Mouse (Mus musculus) liver, postnatal 0 days (tissue): ENCODE data around the gene Lrrc4. TPM values are rescaled to one million over a fixed set of nuclear protein-coding genes. Genes with fewer than 3 reads are reported as not detected.
A peak's percentile ranks its signal among the peaks of the same experiment; 100 is the strongest.

ENCODE experiments used
- ATAC-seq: fragments of 200-750 bp; cut with Nextera tagmentation; 2 replicates; pipeline ENCODE4 v1.8.0; 2017; ENCODE audit warnings: mild to moderate bottlenecking, moderate library complexity
- DNase-seq: peaks from one replicate; pipeline ENCODE4 v3.0.0-alpha.2; 2016
- H3K27ac ChIP-seq: fragments of 300-500 bp; sonication (generic); 2 replicates; pipeline ENCODE4 v1.5.1; 2014; ENCODE audit warnings: antibody characterized with exemption, moderate library complexity, mild to moderate bottlenecking, low read depth
- H3K27me3 ChIP-seq: fragments of 300-500 bp; sonication (generic); 2 replicates; pipeline ENCODE4 v1.6.1; 2014; ENCODE audit warnings: low read length, control low read depth, mixed read lengths; ENCODE audit not compliant: insufficient read depth
- H3K36me3 ChIP-seq: fragments of 300-500 bp; sonication (generic); replicated peaks from 2 replicates; pipeline ENCODE4 v1.6.1; 2014; ENCODE audit warnings: mild to moderate bottlenecking, control low read depth, low read length, moderate library complexity, mixed read lengths; ENCODE audit not compliant: insufficient read depth
- H3K4me1 ChIP-seq: fragments of 300-500 bp; sonication (generic); 2 replicates; pipeline ENCODE4 v1.6.1; 2014; ENCODE audit warnings: antibody characterized with exemption, mild to moderate bottlenecking, control low read depth; ENCODE audit not compliant: insufficient read depth
- H3K4me2 ChIP-seq: fragments of 300-500 bp; sonication (generic); 2 replicates; pipeline ENCODE4 v1.6.1; 2014; ENCODE audit warnings: low read depth, mild to moderate bottlenecking, low read length, moderate library complexity, mixed read lengths
- H3K4me3 ChIP-seq: fragments of 300-500 bp; sonication (generic); 2 replicates; pipeline ENCODE4 v1.5.1; 2014; ENCODE audit warnings: low read depth, low read length
- H3K9ac ChIP-seq: fragments of 300-500 bp; sonication (generic); replicated peaks from 2 replicates; pipeline ENCODE4 v1.6.1; 2014; ENCODE audit warnings: mild to moderate bottlenecking, moderate library complexity
- H3K9me3 ChIP-seq: fragments of 300-500 bp; sonication (generic); 2 replicates; pipeline ENCODE4 v1.6.1; 2016; ENCODE audit warnings: mild to moderate bottlenecking, control low read depth, low read length, mixed read lengths
- CTCF ChIP-seq: sonication (generic); IDR thresholded peaks from 2 replicates; pipeline ENCODE4 v1.5.1; 2016; ENCODE audit warnings: antibody characterized with exemption, low read depth
- EP300 ChIP-seq: IDR thresholded peaks from 2 replicates; pipeline ENCODE4 v1.6.1; 2016; ENCODE audit warnings: antibody characterized with exemption, low read depth, mild to moderate bottlenecking
- WGBS: fragments of 180-500 bp; shearing (Covaris S2); extraction: QIAGEN DNeasy Blood & Tissue Kit; methylation state at CpG from one replicate; pipeline ENCODE4 v1.1.7; 2014; ENCODE audit not compliant: insufficient replicate concordance; 5-methylcytosine and 5-hydroxymethylcytosine counted together
- polyA plus RNA-seq: library from polyadenylated mRNA; unstranded; fragments of >200 nt; fragmentation: Nextera tagmentation; extraction: Ambion mirVana; gene quantifications from 2 replicates; pipeline ENCODE4 v1.2.1, GENCODE M21; 2015

The Lrrc4 gene
- polyA plus RNA-seq, 1 experiment from 2014 or later: 0.08 TPM

- no peak overlapping the region for H3K27ac ChIP-seq
- H3K4me1 ChIP-seq: peaks cover 14% of the 10 kb centered on the region
- ATAC-seq: peak; percentile 22; the same call in 1 of the 2 replicates
- TF ChIP-seq EP300: no peak
- no peak for TF ChIP-seq CTCF
- H3K27me3 ChIP-seq: no peaks in the 10 kb centered on the region
- no peak overlapping the region for H3K4me2 ChIP-seq
- H3K9me3 ChIP-seq: no peaks in the 10 kb centered on the region
- H3K9ac ChIP-seq: no peak overlapping the region
- H3K4me3 ChIP-seq: no peak overlapping the region
- peaks cover 10% of the 10 kb centered on the region; the same call in 1 of the 2 replicates for H3K36me3 ChIP-seq
- 40% methylated on average over 6 of the region's 6 CpGs for WGBS
- DNase-seq: no peak
Measured at GRCm38 (mm10) chr6:28704612-28705011, 126.9 kb downstream of the Lrrc4 start.

- H3K27me3 ChIP-seq: no peaks in the 10 kb centered on the region
- H3K9ac ChIP-seq: no peak overlapping the region
- TF ChIP-seq CTCF (no peak), EP300 (no peak)
- ATAC-seq (no peak), DNase-seq (no peak)
- no peak overlapping the region for H3K4me3 ChIP-seq
- no peak overlapping the region for H3K27ac ChIP-seq
- H3K36me3 ChIP-seq: no peaks in the 10 kb centered on the region
- no peak overlapping the region for H3K4me2 ChIP-seq
- no peaks in the 10 kb centered on the region for H3K4me1 ChIP-seq
- H3K9me3 ChIP-seq: no peaks in the 10 kb centered on the region
- 89% methylated on average over 3 of the region's 3 CpGs for WGBS
Measured at GRCm38 (mm10) chr6:28697214-28697613, 134.3 kb downstream of the Lrrc4 start.

- no peak overlapping the region for H3K27ac ChIP-seq
- TF ChIP-seq CTCF: no peak
- TF ChIP-seq EP300: no peak
Measured at GRCm38 (mm10) chr6:28692659-28693058, 138.9 kb downstream of the Lrrc4 start.

GRCm38 (mm10) chr6:28687776-28688175 lies 143.8 kb downstream of the Lrrc4 start:
- 70% methylated on average over 5 of the region's 5 CpGs for WGBS

More at GRCm38 (mm10) chr6:28692659-28693058, 138.9 kb downstream of the Lrrc4 start:
- no peak overlapping the region for H3K4me3 ChIP-seq
- ATAC-seq (no peak), DNase-seq (no peak)
- no peak overlapping the region for H3K9ac ChIP-seq
- H3K4me2 ChIP-seq: no peak overlapping the region
- no peaks in the 10 kb centered on the region for H3K4me1 ChIP-seq
- H3K36me3 ChIP-seq: no peaks in the 10 kb centered on the region
- H3K27me3 ChIP-seq: no peaks in the 10 kb centered on the region
- no peaks in the 10 kb centered on the region for H3K9me3 ChIP-seq

GRCm38 (mm10) chr6:28685745-28686144 lies 145.8 kb downstream of the Lrrc4 start:
- Histone ChIP-seq H3K9ac (no peak overlapping the region), H3K27me3 (no peaks in the 10 kb centered on the region), H3K9me3 (no peaks in the 10 kb centered on the region), H3K4me3 (no peak overlapping the region), H3K4me2 (no peak overlapping the region), H3K36me3 (no peaks in the 10 kb centered on the region), H3K4me1 (peaks cover 4% of the 10 kb centered on the region; the same call in 1 of the 2 replicates), H3K27ac (no peak overlapping the region)
- TF ChIP-seq EP300: no peak
- TF ChIP-seq CTCF: no peak
- ATAC-seq (no peak), DNase-seq (no peak)
- WGBS: 85% methylated on average over 5 of the region's 5 CpGs

More at GRCm38 (mm10) chr6:28687776-28688175, 143.8 kb downstream of the Lrrc4 start:
- ATAC-seq (no peak), DNase-seq (no peak)
- Histone ChIP-seq H3K9me3 (no peaks in the 10 kb centered on the region), H3K27me3 (no peaks in the 10 kb centered on the region), H3K4me2 (no peak overlapping the region), H3K27ac (no peak overlapping the region), H3K4me1 (no peaks in the 10 kb centered on the region; the same call in 1 of the 2 replicates), H3K4me3 (no peak overlapping the region), H3K36me3 (no peaks in the 10 kb centered on the region), H3K9ac (no peak overlapping the region)
- no peak for TF ChIP-seq CTCF
- TF ChIP-seq EP300: no peak

- H3K4me3 ChIP-seq: no peak overlapping the region
- 86% methylated on average over 3 of the region's 3 CpGs for WGBS
- H3K4me1 ChIP-seq: peaks cover 4% of the 10 kb centered on the region; the same call in 1 of the 2 replicates
Measured at GRCm38 (mm10) chr6:28685052-28685451, 146.5 kb downstream of the Lrrc4 start.

More at GRCm38 (mm10) chr6:28685052-28685451, 146.5 kb downstream of the Lrrc4 start:
- H3K36me3 ChIP-seq: no peaks in the 10 kb centered on the region
- no peaks in the 10 kb centered on the region for H3K9me3 ChIP-seq
- H3K9ac ChIP-seq: no peak overlapping the region
- no peaks in the 10 kb centered on the region for H3K27me3 ChIP-seq
- no peak overlapping the region for H3K27ac ChIP-seq
- ATAC-seq (no peak), DNase-seq (no peak)
- TF ChIP-seq EP300 (no peak), CTCF (no peak)
- H3K4me2 ChIP-seq: no peak overlapping the region
